Mouse (Mus musculus) thymus, adult 2 months (tissue): ENCODE measurements around the gene Pmp22. TPM values are rescaled to one million over a fixed set of nuclear protein-coding genes. Genes with fewer than 3 reads are reported as not detected.

Source experiments
- DNase-seq: peaks from one replicate; pipeline ENCODE4 v3.0.0; 2021
- H3K27ac ChIP-seq: fragments of 200-500 bp; 2 replicates; pipeline ENCODE4 v1.5.1; 2012; ENCODE audit warnings: low read length, control low read depth; ENCODE audit not compliant: control insufficient read depth, insufficient read depth
- H3K27me3 ChIP-seq: fragments of 200-500 bp; 2 replicates; pipeline ENCODE4 v1.6.1; 2012; ENCODE audit warnings: mild to moderate bottlenecking, low read length, moderate library complexity, mixed read lengths; ENCODE audit not compliant: control insufficient read depth, insufficient read depth
- H3K36me3 ChIP-seq: fragments of 200-500 bp; 2 replicates; pipeline ENCODE4 v1.6.1; 2012; ENCODE audit warnings: mild to moderate bottlenecking, low read length, moderate library complexity; ENCODE audit not compliant: control insufficient read depth, insufficient read depth
- H3K4me1 ChIP-seq: fragments of 200-500 bp; replicated peaks from 2 replicates; pipeline ENCODE4 v1.6.1; 2012; ENCODE audit warnings: low read length; ENCODE audit not compliant: control insufficient read depth, insufficient read depth
- H3K4me3 ChIP-seq: fragments of 200-500 bp; 2 replicates; pipeline ENCODE4 v1.5.1; 2012; ENCODE audit warnings: mild to moderate bottlenecking, low read length, control low read depth, moderate library complexity; ENCODE audit not compliant: control insufficient read depth, insufficient read depth
- CTCF ChIP-seq: fragments of 200-500 bp; IDR thresholded peaks from 2 replicates; pipeline ENCODE4 v1.5.1; 2012; ENCODE audit warnings: mild to moderate bottlenecking, control low read depth, low read length, moderate library complexity, borderline replicate concordance; ENCODE audit not compliant: control insufficient read depth, poor library complexity, insufficient read depth; ENCODE audit errors: extremely low read depth
- POLR2A ChIP-seq: fragments of 200-500 bp; IDR thresholded peaks from 2 replicates; pipeline ENCODE4 v1.6.1; 2012; ENCODE audit warnings: mild to moderate bottlenecking, low read length, control low read depth, moderate library complexity; ENCODE audit not compliant: control insufficient read depth, poor library complexity, insufficient read depth; ENCODE audit errors: extremely low read depth
- WGBS: fragments of 180-500 bp; shearing (Covaris S2); methylation state at CpG from one replicate; pipeline ENCODE4 v1.1.7; 2018; 5-methylcytosine and 5-hydroxymethylcytosine counted together
- polyA plus RNA-seq: library from polyadenylated mRNA; depleted of rRNA; stranded (reverse); fragments of >200 nt; gene quantifications from 2 replicates; pipeline ENCODE4 v1.2.3, GENCODE M21; 2012

Gene Pmp22
- polyA plus RNA-seq, 1 experiment, result 24.2 TPM

GRCm38 (mm10) chr11:63146601-63147000 is 17.8 kb downstream of the Pmp22 start:
- no peak overlapping the region for H3K27ac ChIP-seq
- H3K4me3 ChIP-seq, result no peak overlapping the region
- no peaks in the 10 kb centered on the region for H3K4me1 ChIP-seq
- 21% methylated on average over 7 of the region's 7 CpGs for WGBS
- TF ChIP-seq POLR2A, result no peak
- TF ChIP-seq CTCF, result no peak
- DNase-seq, result peak; percentile 24
- H3K36me3 ChIP-seq, result no peaks in the 10 kb centered on the region
- H3K27me3 ChIP-seq, result no peaks in the 10 kb centered on the region

DNA sequence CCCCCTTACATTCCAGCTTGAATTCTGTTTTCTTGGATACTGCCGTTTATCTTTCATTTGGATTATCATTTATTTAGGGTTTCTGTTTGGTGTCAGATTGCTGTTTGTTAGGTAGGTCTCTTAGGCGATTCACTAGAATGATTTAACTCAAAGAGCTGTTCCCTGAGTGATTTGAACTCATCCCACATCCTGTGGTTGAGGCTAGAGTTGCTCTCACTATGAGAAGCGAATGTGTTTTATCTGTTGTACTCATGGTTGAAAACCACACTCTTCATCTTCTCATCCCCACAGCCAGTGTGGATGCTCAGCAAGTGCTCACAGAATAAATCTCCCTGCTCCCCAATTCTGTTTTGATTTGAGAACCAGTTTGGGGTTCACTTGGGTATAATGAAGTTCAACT is 19.5 kb downstream of the Pmp22 start:
- Histone ChIP-seq H3K27me3 (no peaks in the 10 kb centered on the region), H3K4me1 (no peaks in the 10 kb centered on the region), H3K36me3 (no peaks in the 10 kb centered on the region), H3K27ac (no peak overlapping the region), H3K4me3 (no peak overlapping the region)
- TF ChIP-seq CTCF (no peak), POLR2A (no peak)
- DNase-seq, result peak; percentile 18
- WGBS, result 25% methylated on average over 3 of the region's 3 CpGs

DNA sequence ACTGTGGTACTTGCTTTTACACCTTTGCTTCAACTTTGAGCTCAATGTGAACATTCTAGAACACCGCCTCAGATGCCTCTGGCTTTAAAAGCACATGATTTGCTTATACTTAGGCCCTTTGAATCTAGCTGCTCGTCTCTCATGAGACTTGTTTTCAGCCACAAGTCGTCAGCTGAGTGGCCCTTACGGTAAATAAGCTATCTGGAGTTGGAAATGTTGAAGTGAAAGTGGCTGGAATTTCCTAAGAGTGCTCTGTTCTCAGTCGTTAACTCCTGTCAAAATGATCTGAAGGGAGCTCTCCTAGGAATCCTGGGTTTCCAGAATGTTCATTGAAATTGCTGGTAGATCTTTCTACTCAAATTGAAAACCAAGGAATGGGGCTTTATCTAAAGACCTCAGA is 23.1 kb downstream of the Pmp22 start:
- H3K27ac ChIP-seq, result no peak overlapping the region
- no peaks in the 10 kb centered on the region for H3K27me3 ChIP-seq
- H3K4me1 ChIP-seq, result no peaks in the 10 kb centered on the region
- H3K36me3 ChIP-seq, result no peaks in the 10 kb centered on the region
- TF ChIP-seq POLR2A (no peak), CTCF (no peak)
- whole genome bisulfite sequencing, result 78% methylated on average over 5 of the region's 5 CpGs
- DNase-seq, result no peak
- no peak overlapping the region for H3K4me3 ChIP-seq

GRCm38 (mm10) chr11:63157117-63157516 is 28.3 kb downstream of the Pmp22 start:
- Histone ChIP-seq H3K4me1 (no peaks in the 10 kb centered on the region), H3K27ac (no peak overlapping the region), H3K4me3 (no peak overlapping the region), H3K27me3 (no peaks in the 10 kb centered on the region), H3K36me3 (no peaks in the 10 kb centered on the region)
- TF ChIP-seq POLR2A (no peak), CTCF (no peak)
- WGBS, result 94% methylated on average over 4 of the region's 4 CpGs
- no peak for DNase-seq

DNA sequence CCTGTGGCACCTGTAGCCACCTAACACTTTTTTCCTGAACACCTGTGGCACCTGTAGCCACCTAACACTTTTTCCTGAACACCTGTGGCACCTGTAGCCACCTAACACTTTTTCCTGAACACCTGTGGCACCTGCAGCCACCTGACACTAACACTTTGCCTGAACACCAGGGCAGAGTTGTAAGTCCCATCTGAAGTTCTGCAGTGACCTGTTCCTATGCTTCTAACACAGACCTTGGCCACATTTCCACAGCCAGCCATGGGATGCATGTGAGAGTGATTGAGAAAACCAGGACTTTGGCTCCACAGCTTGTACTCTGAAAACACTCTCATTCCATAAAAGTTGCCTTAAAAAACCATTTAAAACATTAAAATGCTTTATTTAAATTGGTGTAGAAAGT is 32.1 kb downstream of the Pmp22 start:
- no peaks in the 10 kb centered on the region for H3K36me3 ChIP-seq
- no peak for DNase-seq
- H3K4me1 ChIP-seq, result no peaks in the 10 kb centered on the region
- H3K27me3 ChIP-seq, result no peaks in the 10 kb centered on the region
- H3K4me3 ChIP-seq, result no peak overlapping the region
- TF ChIP-seq POLR2A, result no peak
- no peak for TF ChIP-seq CTCF
- no peak overlapping the region for H3K27ac ChIP-seq

DNA sequence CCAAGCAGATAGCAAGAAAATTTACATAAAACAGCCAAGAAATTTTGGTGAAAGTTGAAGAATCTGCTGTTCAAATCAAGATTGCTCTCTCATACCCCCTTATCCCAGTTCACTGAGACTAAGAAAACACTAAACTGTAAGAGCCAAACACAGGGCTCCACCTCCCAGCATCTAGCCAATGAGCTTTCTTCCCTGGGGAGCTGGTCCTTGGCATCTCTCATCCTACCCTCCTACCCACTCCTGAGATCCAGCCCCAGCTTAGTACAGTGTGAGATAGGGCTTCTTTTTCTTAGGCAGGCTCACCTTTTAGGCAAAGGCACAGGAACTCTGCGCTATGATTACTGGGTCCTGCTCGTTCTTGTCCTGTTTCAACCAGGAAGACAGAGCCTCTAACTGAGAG is 34.0 kb downstream of the Pmp22 start:
- no peak for TF ChIP-seq CTCF
- TF ChIP-seq POLR2A, result no peak
- Histone ChIP-seq H3K27ac (no peak overlapping the region), H3K27me3 (no peaks in the 10 kb centered on the region), H3K36me3 (no peaks in the 10 kb centered on the region), H3K4me3 (no peak overlapping the region), H3K4me1 (no peaks in the 10 kb centered on the region)
- no peak for DNase-seq
- 81% methylated on average over 2 of the region's 2 CpGs for WGBS

DNA sequence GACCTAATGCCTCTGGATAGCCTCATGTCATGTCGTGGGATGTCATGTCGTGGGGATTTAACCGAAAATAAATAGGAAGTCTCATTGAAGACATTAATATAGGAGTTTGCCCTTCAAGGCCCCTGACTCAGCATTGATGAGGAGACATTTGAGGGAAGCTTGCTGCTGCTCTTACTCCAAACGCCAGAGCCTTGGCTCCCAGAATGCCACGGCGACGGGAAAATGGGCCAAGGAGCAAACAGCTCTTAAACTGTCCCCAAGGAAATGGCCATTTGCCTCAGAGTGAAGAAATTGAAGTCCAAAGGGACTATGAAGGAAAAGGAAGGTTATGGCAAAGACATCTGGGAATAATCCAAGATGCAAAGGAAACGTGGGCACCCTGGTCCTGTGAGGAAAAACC is 34.8 kb downstream of the Pmp22 start:
- Histone ChIP-seq H3K36me3 (no peaks in the 10 kb centered on the region), H3K27me3 (no peaks in the 10 kb centered on the region), H3K27ac (no peak overlapping the region), H3K4me1 (no peaks in the 10 kb centered on the region), H3K4me3 (no peak overlapping the region)
- DNase-seq, result no peak
- TF ChIP-seq POLR2A, result no peak
- no peak for TF ChIP-seq CTCF
- WGBS, result 88% methylated on average over 8 of the region's 8 CpGs
